Mouse (Mus musculus) kidney, adult 2 months (tissue): ENCODE data around the gene Hsf5. TPM values are rescaled to one million over a fixed set of nuclear protein-coding genes. Genes with fewer than 3 reads are reported as not detected.

Experiments used
- DNase-seq: peaks from one replicate; pipeline ENCODE4 v3.0.0; 2021
- H3K27ac ChIP-seq: fragments of 200-500 bp; 2 replicates; pipeline ENCODE4 v1.5.1; 2012; ENCODE audit warnings: low read depth, low read length, control low read depth, inconsistent platforms; ENCODE audit not compliant: insufficient read depth
- H3K27me3 ChIP-seq: fragments of 200-500 bp; replicated peaks from 2 replicates; pipeline ENCODE4 v1.6.1; 2012; ENCODE audit warnings: mild to moderate bottlenecking, moderate library complexity, low read length, inconsistent platforms; ENCODE audit not compliant: control insufficient read depth, insufficient read depth
- H3K36me3 ChIP-seq: fragments of 200-500 bp; 2 replicates; pipeline ENCODE4 v1.6.1; 2012; ENCODE audit warnings: mild to moderate bottlenecking, moderate library complexity, low read length, inconsistent platforms; ENCODE audit not compliant: control insufficient read depth, insufficient read depth
- H3K4me1 ChIP-seq: fragments of 200-500 bp; 2 replicates; pipeline ENCODE4 v1.6.1; 2011; ENCODE audit warnings: low read length; ENCODE audit not compliant: control insufficient read depth, insufficient read depth
- H3K4me3 ChIP-seq: fragments of 200-500 bp; 2 replicates; pipeline ENCODE4 v1.5.1; 2011; ENCODE audit warnings: mild to moderate bottlenecking, low read depth, low read length, control low read depth; ENCODE audit not compliant: insufficient read depth
- CTCF ChIP-seq: fragments of 200-500 bp; conservative IDR thresholded peaks from 2 replicates; pipeline ENCODE4 v1.5.1; 2011; ENCODE audit warnings: low read depth, mild to moderate bottlenecking, control low read depth, low read length, moderate library complexity, mixed read lengths; ENCODE audit not compliant: insufficient read depth, insufficient read length
- POLR2A ChIP-seq: fragments of 200-500 bp; IDR thresholded peaks from one replicate; pipeline ENCODE4 v1.6.1; 2011; ENCODE audit warnings: low read depth, low read length, control low read depth
- WGBS: fragments of 180-500 bp; shearing (Covaris S2); methylation state at CpG from one replicate; pipeline ENCODE4 v1.1.7; 2018; 5-methylcytosine and 5-hydroxymethylcytosine counted together
- polyA plus RNA-seq: library from polyadenylated mRNA; depleted of rRNA; stranded (reverse); fragments of >200 nt; gene quantifications from 2 replicates; pipeline ENCODE4 v1.2.3, GENCODE M21; 2012

The Hsf5 gene
- polyA plus RNA-seq, 1 experiment, result 0.05 TPM

- no peaks in the 10 kb centered on the region for H3K36me3 ChIP-seq
- H3K27ac ChIP-seq, result peak overlapping the region; percentile 65
- H3K4me3 ChIP-seq, result peak overlapping the region; percentile 59
- DNase-seq, result peak; percentile 80
- no peak for TF ChIP-seq CTCF
- no peak for TF ChIP-seq POLR2A
- 1% methylated on average over 40 of the region's 40 CpGs for WGBS
- peaks cover 2% of the 10 kb centered on the region; the same call in 1 of the 2 replicates for H3K4me1 ChIP-seq
- H3K27me3 ChIP-seq, result no peaks in the 10 kb centered on the region
Measured at GRCm38 (mm10) chr11:87578249-87578962, 38.6 kb upstream of the Hsf5 start.

- DNase-seq, result peak; percentile 68
Measured at GRCm38 (mm10) chr11:87578963-87579601, 37.9 kb upstream of the Hsf5 start.

GRCm38 (mm10) chr11:87579713-87580112, 37.3 kb upstream of the Hsf5 start:
- Histone ChIP-seq H3K27me3 (no peaks in the 10 kb centered on the region), H3K4me3 (peak overlapping the region; percentile 14; the same call in 1 of the 2 replicates), H3K36me3 (no peaks in the 10 kb centered on the region), H3K4me1 (peaks cover 2% of the 10 kb centered on the region; the same call in 1 of the 2 replicates), H3K27ac (peak overlapping the region; percentile 51)
- WGBS, result 46% methylated on average over 1 of the region's 1 CpGs
- no peak for DNase-seq
- TF ChIP-seq POLR2A (no peak), CTCF (no peak)

More at GRCm38 (mm10) chr11:87578963-87579601, 37.9 kb upstream of the Hsf5 start:
- Histone ChIP-seq H3K27ac (peak overlapping the region; percentile 82), H3K27me3 (no peaks in the 10 kb centered on the region), H3K4me3 (peak overlapping the region; percentile 59), H3K4me1 (peaks cover 2% of the 10 kb centered on the region; the same call in 1 of the 2 replicates), H3K36me3 (no peaks in the 10 kb centered on the region)
- WGBS, result 22% methylated on average over 10 of the region's 10 CpGs
- no peak for TF ChIP-seq CTCF
- TF ChIP-seq POLR2A, result no peak

- no peak for DNase-seq
- Histone ChIP-seq H3K4me1 (peaks cover 2% of the 10 kb centered on the region; the same call in 1 of the 2 replicates), H3K27me3 (no peaks in the 10 kb centered on the region), H3K36me3 (no peaks in the 10 kb centered on the region), H3K27ac (no peak overlapping the region), H3K4me3 (no peak overlapping the region)
- TF ChIP-seq CTCF (no peak), POLR2A (no peak)
- WGBS, result 64% methylated on average over 9 of the region's 10 CpGs
Measured at GRCm38 (mm10) chr11:87580543-87581085, 36.4 kb upstream of the Hsf5 start.

- Histone ChIP-seq H3K4me1 (peaks cover 2% of the 10 kb centered on the region; the same call in 1 of the 2 replicates), H3K4me3 (no peak overlapping the region), H3K27me3 (no peaks in the 10 kb centered on the region), H3K27ac (no peak overlapping the region), H3K36me3 (no peaks in the 10 kb centered on the region)
- 84% methylated on average over 12 of the region's 12 CpGs for WGBS
- TF ChIP-seq POLR2A, result no peak
- TF ChIP-seq CTCF, result no peak
- no peak for DNase-seq
Measured at GRCm38 (mm10) chr11:87581161-87581865, 35.7 kb upstream of the Hsf5 start.

- Histone ChIP-seq H3K36me3 (no peaks in the 10 kb centered on the region), H3K27ac (no peak overlapping the region), H3K4me1 (peaks cover 2% of the 10 kb centered on the region; the same call in 1 of the 2 replicates), H3K27me3 (no peaks in the 10 kb centered on the region), H3K4me3 (no peak overlapping the region)
- no peak for DNase-seq
- no peak for TF ChIP-seq CTCF
- TF ChIP-seq POLR2A, result no peak
- WGBS, result 80% methylated on average over 8 of the region's 8 CpGs
Measured at GRCm38 (mm10) chr11:87581933-87582710, 34.8 kb upstream of the Hsf5 start.
